Mouse (Mus musculus): Measurements from ENCODE around the gene Pde11a. TPM values are rescaled to one million over a fixed set of nuclear protein-coding genes. Genes with fewer than 3 reads are reported as not detected.
A peak's percentile ranks its signal among the peaks of the same experiment; 100 is the strongest.

Pde11a gene
- not detected in 2 replicates for total RNA-seq (2014; fragmentation: Nextera tagmentation)
- not detected in 2 replicates for total RNA-seq (2017)

GRCm38 (mm10) chr2:76338215-76339156, at the start of gene Pde11a:
TSS of gene Pde11a (minus strand) at chr2:76338774.
- peak; percentile 68 for ATAC-seq (replicated peaks; ENCODE audit: poor library complexity, severe bottlenecking)

- ATAC-seq (replicated peaks; ENCODE audit: poor library complexity, severe bottlenecking) = no peak
Observed at GRCm38 (mm10) chr2:76386531-76386930, 48.0 kb upstream of the Pde11a start.

- ATAC-seq (replicated peaks; ENCODE audit: poor library complexity, severe bottlenecking) = no peak
Observed at GRCm38 (mm10) chr2:76378646-76379045, 40.1 kb upstream of the Pde11a start.

GRCm38 (mm10) chr2:76374544-76375206, 36.1 kb upstream of the Pde11a start:
- ATAC-seq (replicated peaks; ENCODE audit: poor library complexity, severe bottlenecking) = no peak

DNA sequence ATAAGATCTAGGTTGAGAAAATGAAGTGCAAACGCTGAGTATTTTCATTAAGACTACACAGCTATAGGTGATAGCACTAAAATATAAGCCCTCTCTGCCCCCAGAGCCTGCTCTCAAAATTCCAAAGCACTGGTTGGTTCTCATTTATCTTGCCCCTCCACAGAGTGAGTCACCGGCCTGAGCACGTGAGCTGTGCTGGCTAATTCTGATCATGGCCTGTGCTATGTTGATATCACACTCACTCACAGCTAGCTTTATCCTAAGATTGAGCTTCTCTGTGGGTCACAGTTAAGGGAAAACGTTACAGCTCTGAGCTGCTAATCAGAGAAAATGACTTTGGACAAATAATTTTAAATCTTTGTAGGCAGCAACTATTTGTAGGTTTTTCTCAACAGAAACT, 33.7 kb upstream of the Pde11a start:
- ATAC-seq (replicated peaks; ENCODE audit: poor library complexity, severe bottlenecking) = no peak

DNA sequence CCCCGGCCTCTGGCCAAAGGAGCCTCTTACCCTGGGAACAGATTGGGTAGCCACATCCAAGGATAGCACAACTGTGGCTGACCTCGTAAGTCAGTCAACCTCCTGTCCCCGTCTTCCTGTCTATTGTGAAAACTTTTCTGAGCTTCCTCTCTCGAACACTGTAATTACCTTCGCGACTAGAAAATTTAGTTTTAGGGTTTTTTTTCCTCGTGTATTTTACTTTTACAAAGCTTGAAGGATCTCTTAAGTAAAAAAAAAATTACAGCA, 32.0 kb upstream of the Pde11a start:
- ATAC-seq (replicated peaks; ENCODE audit: poor library complexity, severe bottlenecking) = peak; percentile 50

DNA sequence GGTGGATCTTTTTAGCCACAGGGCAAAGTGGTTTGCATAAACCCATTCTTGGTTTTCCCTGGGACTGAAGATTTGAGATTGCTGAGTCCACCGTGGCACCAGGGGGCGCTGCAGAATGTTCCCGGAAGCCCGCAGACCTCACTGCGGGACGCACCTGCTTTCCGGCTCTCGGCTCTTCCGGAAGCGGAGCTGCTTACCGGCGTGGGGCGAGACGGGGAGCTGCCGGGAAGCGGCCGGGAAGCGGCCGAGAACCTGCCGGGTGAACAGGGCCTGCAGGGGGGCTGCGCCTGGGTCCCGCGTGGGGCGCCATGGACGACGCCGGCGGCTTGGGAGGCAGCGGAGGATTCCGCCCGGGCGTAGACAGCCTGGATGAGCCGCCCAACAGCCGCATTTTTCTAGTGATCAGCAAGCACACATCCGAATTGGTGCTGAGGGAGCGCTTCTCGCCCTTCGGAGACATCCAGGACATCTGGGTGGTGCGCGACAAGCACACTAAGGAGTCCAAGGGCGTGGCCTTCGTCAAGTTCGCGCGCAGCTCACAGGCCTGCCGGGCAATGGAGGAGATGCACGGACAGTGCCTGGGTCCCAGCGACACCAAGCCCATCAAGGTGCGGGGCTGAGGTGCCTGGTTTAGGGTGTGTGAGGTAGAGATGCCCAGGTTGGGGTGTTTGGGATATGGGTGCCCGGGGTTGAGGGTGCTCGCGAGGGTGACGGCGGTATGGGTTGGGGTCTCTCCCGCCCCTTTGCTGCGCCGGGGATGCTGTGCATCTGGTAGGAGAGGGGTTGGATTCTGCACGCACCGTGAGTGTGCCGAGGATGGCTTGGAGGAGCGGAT, 31.5 kb upstream of the Pde11a start, which contains the start of gene Rbm45:
Rbm45 (plus strand) TSS at position 164 of the 835 bp plus-strand sequence.
- ATAC-seq (replicated peaks; ENCODE audit: poor library complexity, severe bottlenecking) = peak; percentile 84

DNA sequence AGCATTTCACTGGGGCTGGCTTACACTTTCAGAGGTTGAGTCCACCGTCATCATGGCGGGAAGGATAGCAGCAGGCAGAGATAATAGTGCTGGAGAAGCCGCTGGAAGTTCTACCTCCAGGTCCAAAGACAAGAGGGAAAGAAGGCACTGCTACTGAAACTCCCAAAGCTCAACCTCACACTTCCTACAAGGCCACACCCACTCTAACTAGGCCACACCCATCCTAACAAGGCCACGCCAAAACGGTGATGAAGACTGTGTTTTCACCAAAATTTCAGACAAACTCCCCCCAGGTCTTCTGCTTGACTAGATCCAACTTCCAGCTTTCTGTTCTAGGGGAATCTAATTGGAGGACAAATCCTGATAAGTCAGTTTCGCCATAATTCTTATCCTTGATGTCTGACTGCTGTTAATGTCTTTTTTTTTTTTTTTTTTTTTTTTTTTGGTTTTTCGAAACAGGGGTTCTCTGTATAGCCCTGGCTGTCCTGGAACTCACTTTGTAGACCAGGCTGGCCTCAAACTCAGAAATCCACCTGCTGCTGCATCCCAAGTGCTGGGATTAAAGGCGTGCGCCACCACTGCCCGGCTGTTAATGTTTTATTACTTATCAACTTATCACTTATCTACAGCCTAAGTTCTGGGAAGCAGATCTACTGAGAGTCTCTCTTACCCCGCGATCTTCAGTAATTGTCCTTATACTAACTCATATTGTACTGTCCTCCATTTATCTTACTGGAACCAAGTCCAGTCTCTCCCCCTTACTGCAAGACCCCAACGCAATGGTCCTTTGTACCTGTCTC, 30.5 kb upstream of the Pde11a start:
- ATAC-seq (replicated peaks; ENCODE audit: poor library complexity, severe bottlenecking) = 0 out of 2 replicates have a peak, but pooled peaks have one; percentile 13

DNA sequence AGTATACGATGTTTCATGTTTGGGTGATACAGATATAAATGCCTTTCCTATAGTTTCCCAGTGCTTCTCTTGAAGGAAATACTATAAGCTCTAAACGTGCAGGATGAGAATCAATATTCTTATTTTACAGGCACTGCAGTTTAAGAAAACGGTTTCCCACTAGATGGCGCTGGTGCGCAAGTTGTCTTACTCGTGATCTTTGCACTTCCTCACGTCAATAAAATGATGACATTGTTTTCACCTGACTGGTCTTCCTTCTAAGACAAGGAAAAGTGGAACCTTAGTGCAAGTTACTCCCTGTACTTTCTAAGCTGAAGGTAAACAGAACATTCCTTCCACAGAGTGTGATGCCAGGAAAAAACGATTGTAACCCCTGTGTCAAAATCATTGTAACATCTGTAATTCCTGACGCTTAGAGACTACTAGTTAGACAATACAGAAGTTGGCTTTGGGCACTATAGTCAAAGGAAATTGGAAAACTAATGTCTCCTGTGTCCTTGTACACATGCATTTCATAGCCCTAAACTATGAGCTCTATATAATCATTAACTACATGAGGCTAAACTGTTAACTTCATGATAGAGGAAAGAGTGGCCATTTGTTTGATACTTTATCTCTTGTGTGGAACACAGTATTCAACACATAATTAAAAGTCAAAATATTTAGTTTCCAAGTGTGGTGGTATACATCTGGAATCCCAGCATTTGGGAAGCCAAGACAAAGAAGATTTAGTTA, 28.8 kb upstream of the Pde11a start:
- peak; percentile 54 for ATAC-seq (replicated peaks; ENCODE audit: poor library complexity, severe bottlenecking)

DNA sequence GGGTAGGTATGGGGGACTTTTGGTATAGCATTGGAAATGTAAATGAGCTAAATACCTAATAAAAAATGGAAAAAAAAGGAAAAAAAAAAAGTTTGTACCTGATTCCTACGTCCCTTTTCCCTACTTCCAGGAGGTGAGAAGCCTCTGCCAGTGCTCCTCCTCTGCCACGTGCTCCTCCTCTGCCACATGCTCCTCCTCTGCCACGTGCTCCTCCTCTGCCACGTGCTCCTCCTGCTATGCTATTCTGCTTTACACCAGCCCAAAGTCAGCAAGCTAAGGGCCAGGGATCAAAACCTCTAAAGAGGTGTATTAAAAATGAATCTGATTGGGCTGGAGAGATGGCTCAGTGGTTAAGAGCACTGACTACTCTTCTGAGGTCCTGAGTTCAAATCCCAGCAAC, 27.2 kb upstream of the Pde11a start:
- ATAC-seq (replicated peaks; ENCODE audit: poor library complexity, severe bottlenecking) = no peak

- ATAC-seq (replicated peaks; ENCODE audit: poor library complexity, severe bottlenecking) = 0 out of 2 replicates have a peak, but pooled peaks have one; percentile 40
Observed at GRCm38 (mm10) chr2:76362111-76362510, 23.5 kb upstream of the Pde11a start.

DNA sequence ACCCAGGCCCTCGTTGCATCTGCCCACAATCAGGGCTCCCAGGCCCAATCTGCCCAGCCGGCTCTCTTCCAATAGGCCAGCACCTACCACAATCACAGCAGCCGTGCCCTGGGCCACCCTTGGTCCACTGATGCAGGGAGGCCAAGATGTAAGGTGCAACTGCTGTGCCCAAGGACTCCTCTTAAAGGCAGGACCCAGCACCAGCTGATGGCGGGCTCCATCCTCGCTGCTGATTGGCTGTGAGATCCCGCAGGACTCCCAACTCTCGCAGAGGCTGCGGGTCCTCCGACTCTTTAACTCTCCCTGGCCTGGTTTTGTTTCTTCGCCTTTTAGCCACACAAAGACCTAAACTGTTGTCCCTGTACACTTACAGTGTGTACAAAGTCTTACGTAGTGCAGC, 21.7 kb upstream of the Pde11a start, which contains the start of gene Cyct:
Cyct (minus strand) TSS at position 225 of the 400 bp plus-strand sequence.
- ATAC-seq (replicated peaks; ENCODE audit: poor library complexity, severe bottlenecking) = no peak

- ATAC-seq (replicated peaks; ENCODE audit: poor library complexity, severe bottlenecking) = no peak; the same call in 1 of the 2 replicates
Observed at GRCm38 (mm10) chr2:76347839-76348238, 9.3 kb upstream of the Pde11a start.

DNA sequence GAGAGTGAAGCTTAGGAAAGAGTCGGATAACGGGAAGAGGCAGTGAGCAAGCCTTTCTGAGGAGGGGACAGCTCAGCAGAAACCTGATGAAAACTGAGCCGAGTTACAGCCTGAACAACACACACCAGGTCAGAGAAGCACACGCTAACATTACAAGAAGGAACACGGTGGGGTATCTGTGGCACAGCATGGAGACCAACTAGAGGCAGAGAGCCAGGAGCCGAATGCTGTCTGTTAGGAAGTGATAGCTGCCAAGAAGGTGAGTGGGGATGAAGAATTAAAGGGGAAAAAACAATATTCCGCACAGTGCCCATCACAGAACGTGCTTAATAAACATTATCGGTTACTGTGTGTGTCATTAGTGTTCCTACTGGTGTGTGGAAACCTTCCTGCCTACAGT, 3.6 kb upstream of the Pde11a start:
- no peak for ATAC-seq (replicated peaks; ENCODE audit: poor library complexity, severe bottlenecking)

GRCm38 (mm10) chr2:76334596-76334995, 4.0 kb downstream of the Pde11a start:
- ATAC-seq (replicated peaks; ENCODE audit: poor library complexity, severe bottlenecking) = no peak

- ATAC-seq (replicated peaks; ENCODE audit: poor library complexity, severe bottlenecking) = no peak
Observed at GRCm38 (mm10) chr2:76332161-76332805, 6.3 kb downstream of the Pde11a start.

DNA sequence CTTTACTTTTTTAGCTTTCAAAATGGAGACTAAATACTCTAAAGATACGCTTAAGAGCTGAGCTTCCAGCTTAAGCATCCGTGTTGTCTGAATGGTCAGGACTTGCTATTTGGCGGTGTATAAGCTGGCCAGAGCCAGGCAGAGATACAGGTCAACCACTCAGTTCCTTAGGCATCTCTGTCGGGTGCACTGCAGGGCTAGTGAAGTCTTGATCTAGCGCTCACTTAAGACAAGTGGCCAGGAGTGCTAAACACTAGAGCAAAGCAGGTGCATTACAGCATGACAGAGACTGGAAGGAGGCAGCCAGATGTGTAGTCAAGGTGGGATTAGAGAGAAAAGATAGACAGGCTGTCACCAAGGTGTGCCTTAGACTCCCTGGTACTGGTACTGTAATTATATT, 8.5 kb downstream of the Pde11a start:
- no peak for ATAC-seq (replicated peaks; ENCODE audit: poor library complexity, severe bottlenecking)

DNA sequence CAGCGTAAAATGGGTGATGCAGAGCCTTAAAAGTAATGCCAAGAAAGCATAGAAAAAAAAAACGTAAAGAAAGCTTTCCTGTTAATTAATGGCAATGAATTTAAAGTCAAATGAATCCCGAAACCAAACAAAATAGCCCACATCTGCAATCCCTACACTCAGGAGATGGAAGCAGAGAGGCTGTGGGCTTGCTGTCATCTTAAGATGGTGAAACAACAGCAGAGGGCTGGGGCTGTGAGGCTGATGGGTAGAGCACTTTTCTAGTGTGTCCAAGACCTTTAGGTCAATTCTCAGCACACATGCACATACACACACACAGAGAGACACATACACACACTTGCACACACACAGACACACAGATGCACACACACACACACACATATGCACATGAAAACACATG, 12.4 kb downstream of the Pde11a start:
- no peak for ATAC-seq (replicated peaks; ENCODE audit: poor library complexity, severe bottlenecking)

DNA sequence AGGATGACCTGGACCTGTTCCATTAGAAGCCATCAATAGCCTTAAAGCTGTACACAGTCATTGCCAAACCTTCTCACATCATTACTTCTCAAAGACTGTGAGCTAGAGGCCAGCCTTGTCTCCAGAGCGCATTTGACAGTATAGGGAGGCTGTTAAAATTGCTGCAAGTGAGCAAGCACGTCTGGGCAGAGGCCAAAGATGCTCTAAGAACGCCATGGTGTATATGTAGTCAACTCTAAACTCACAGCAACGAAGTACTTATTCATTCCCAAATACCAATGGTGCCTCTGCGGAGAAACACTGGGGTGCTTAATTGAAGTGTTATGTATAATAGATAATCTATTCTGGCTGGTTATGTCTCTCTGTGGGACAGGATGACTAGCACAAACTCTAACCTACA, 14.1 kb downstream of the Pde11a start:
- ATAC-seq (replicated peaks; ENCODE audit: poor library complexity, severe bottlenecking) = no peak
